Mouse (Mus musculus): ENCODE data around the gene Vmn2r35. TPM values are rescaled to one million over a fixed set of nuclear protein-coding genes. Genes with fewer than 3 reads are reported as not detected.
"Not testable (repeated sequence)": the region's sequence is repeated elsewhere in the genome, so short reads cannot be mapped to it uniquely, and the experiment has no call there.

Vmn2r35 gene
- polyA plus RNA-seq (2015; fragmentation: Nextera tagmentation; extraction: Ambion mirVana) = not detected in 2 replicates

- not testable (repeated sequence) for ATAC-seq (ENCODE audit: borderline replicate concordance, extremely low read depth, low FRiP score, low TSS enrichment); H3K27me3 ChIP-seq
Measured at GRCm38 (mm10) chr7:7819767-7820166, at the start of gene Vmn2r35. Vmn2r35 (minus strand) TSS chr7:7819867.

GRCm38 (mm10) chr7:7794196-7794595, 25.5 kb downstream of the Vmn2r35 start:
- H3K36me3 ChIP-seq, H3K4me1 ChIP-seq: not testable (repeated sequence)
- 83% methylated on average over 9 of the region's 25 CpGs for WGBS

More at GRCm38 (mm10) chr7:7819767-7820166, at the start of gene Vmn2r35:
- H3K36me3 ChIP-seq, H3K27ac ChIP-seq, H3K4me1 ChIP-seq, H3K4me2 ChIP-seq, H3K9me3 ChIP-seq, H3K9ac ChIP-seq, H3K4me3 ChIP-seq: not testable (repeated sequence)
- no CpG with 5 or more reads among the region's 1 CpGs for WGBS

More at GRCm38 (mm10) chr7:7794196-7794595, 25.5 kb downstream of the Vmn2r35 start:
- not testable (repeated sequence) for H3K4me3 ChIP-seq; H3K27me3 ChIP-seq; H3K9ac ChIP-seq; H3K4me2 ChIP-seq; H3K27ac ChIP-seq; H3K9me3 ChIP-seq; ATAC-seq (ENCODE audit: borderline replicate concordance, extremely low read depth, low FRiP score, low TSS enrichment)

Other genes with a start within 250 kb of the Vmn2r35 start
- not detected in 2 replicates for gene Vmn2r34, start 130.4 kb downstream of the Vmn2r35 start, polyA plus RNA-seq (2015; fragmentation: Nextera tagmentation; extraction: Ambion mirVana)
- not detected in 2 replicates for gene Vmn2r36, start 82.6 kb upstream of the Vmn2r35 start, polyA plus RNA-seq (2015; fragmentation: Nextera tagmentation; extraction: Ambion mirVana)